Mouse (Mus musculus) stomach, embryonic 16.5 days (tissue): Measurements from ENCODE around the gene Zfp758. TPM values are rescaled to one million over a fixed set of nuclear protein-coding genes. Genes with fewer than 3 reads are reported as not detected.

Experiments used
- ATAC-seq: fragments of 200-750 bp; cut with Nextera tagmentation; 2 replicates; pipeline ENCODE4 v1.8.0; 2017; ENCODE audit warnings: moderate number of reproducible peaks, moderate TSS enrichment; ENCODE audit not compliant: insufficient read depth, low FRiP score
- H3K27ac ChIP-seq: fragments of 300-500 bp; sonication (generic); 2 replicates; pipeline ENCODE4 v1.5.1; 2014; ENCODE audit warnings: low read length
- H3K27me3 ChIP-seq: fragments of 300-500 bp; sonication (generic); 2 replicates; pipeline ENCODE4 v1.6.1; 2014; ENCODE audit warnings: low read length, control low read depth, mixed read lengths; ENCODE audit not compliant: control insufficient read depth, insufficient read depth
- H3K36me3 ChIP-seq: fragments of 300-500 bp; sonication (generic); 2 replicates; pipeline ENCODE4 v1.6.1; 2014; ENCODE audit warnings: low read length; ENCODE audit not compliant: control insufficient read depth, insufficient read depth
- H3K4me1 ChIP-seq: fragments of 300-500 bp; sonication (generic); 2 replicates; pipeline ENCODE4 v1.6.1; 2014; ENCODE audit warnings: low read length, control low read depth, mixed read lengths; ENCODE audit not compliant: control insufficient read depth, insufficient read depth
- H3K4me2 ChIP-seq: fragments of 300-500 bp; sonication (generic); 2 replicates; pipeline ENCODE4 v1.6.1; 2014; ENCODE audit warnings: low read depth, low read length, mixed read lengths
- H3K4me3 ChIP-seq: fragments of 300-500 bp; sonication (generic); replicated peaks from 2 replicates; pipeline ENCODE4 v1.5.1; 2014; ENCODE audit warnings: mild to moderate bottlenecking, low read length
- H3K9ac ChIP-seq: fragments of 300-500 bp; sonication (generic); 2 replicates; pipeline ENCODE4 v1.6.1; 2014; ENCODE audit warnings: low read length
- H3K9me3 ChIP-seq: fragments of 300-500 bp; sonication (generic); replicated peaks from 2 replicates; pipeline ENCODE4 v1.6.1; 2016; ENCODE audit warnings: low read length, control low read depth; ENCODE audit not compliant: control insufficient read depth
- WGBS: fragments of 180-500 bp; shearing (Covaris S2); extraction: QIAGEN DNeasy Blood & Tissue Kit; methylation state at CpG from one replicate; pipeline ENCODE4 v1.1.7; 2014; 5-methylcytosine and 5-hydroxymethylcytosine counted together
- polyA plus RNA-seq: library from polyadenylated mRNA; unstranded; fragments of >200 nt; fragmentation: Nextera tagmentation; extraction: Ambion mirVana; gene quantifications from 2 replicates; pipeline ENCODE4 v1.2.1, GENCODE M21; 2015

The Zfp758 gene
- polyA plus RNA-seq, 1 experiment from 2014 or later, result 12.0 TPM

- Histone ChIP-seq H3K9me3 (no peaks in the 10 kb centered on the region), H3K4me1 (0 out of 2 replicates have a peak, but pooled peaks cover 4% of the 10 kb centered on the region), H3K4me3 (peak within 1 kb of the TSS; percentile 57), H3K36me3 (no peaks in the 10 kb centered on the region), H3K4me2 (peak within 1 kb of the TSS; percentile 69), H3K9ac (peak within 1 kb of the TSS; percentile 79), H3K27me3 (no peaks in the 10 kb centered on the region), H3K27ac (peak within 1 kb of the TSS; percentile 91)
- ATAC-seq, result peak; percentile 97
- WGBS, result under 1% methylated on average over 29 of the region's 29 CpGs
Measured at GRCm38 (mm10) chr17:22423952-22424617, 62.8 kb downstream of the Zfp758 start, which contains the start of gene Zfp946. TSS of gene Zfp946 (plus strand) at chr17:22424222.

GRCm38 (mm10) chr17:22424636-22425354, 63.5 kb downstream of the Zfp758 start:
- Histone ChIP-seq H3K36me3 (no peaks in the 10 kb centered on the region), H3K4me1 (0 out of 2 replicates have a peak, but pooled peaks cover 4% of the 10 kb centered on the region), H3K27ac (peak overlapping the region; percentile 91), H3K9ac (peak overlapping the region; percentile 68), H3K4me3 (peak overlapping the region; percentile 57), H3K27me3 (no peaks in the 10 kb centered on the region), H3K9me3 (no peaks in the 10 kb centered on the region), H3K4me2 (peak overlapping the region; percentile 69)
- WGBS, result 2% methylated on average over 12 of the region's 12 CpGs
- no peak for ATAC-seq

Other genes starting within 250 kb of the Zfp758 start
- 2.8 and 3.0 TPM in 2 replicates for gene Zfp947, start 195.3 kb upstream of the Zfp758 start, polyA plus RNA-seq
- gene Zfp994, start 135.8 kb upstream of the Zfp758 start, polyA plus RNA-seq, result 3.2 and 3.3 TPM in 2 replicates
- gene CT030661.1, start 46.6 kb upstream of the Zfp758 start, polyA plus RNA-seq, result 10.5 and 10.6 TPM in 2 replicates
- 11.8 and 13.9 TPM in 2 replicates for gene Zfp944, start 53 bp upstream of the Zfp758 start, polyA plus RNA-seq
- gene Zfp946, start 62.8 kb downstream of the Zfp758 start, polyA plus RNA-seq, result 15.9 and 16.4 TPM in 2 replicates
- not detected in 2 replicates for gene Vmn2r111, start 212.0 kb downstream of the Zfp758 start, polyA plus RNA-seq
- gene Vmn2r112, start 239.5 kb downstream of the Zfp758 start, polyA plus RNA-seq, result not detected in 2 replicates